13 mouse cellular contexts compared by ENCODE assay signal in the genomic region with DNA sequence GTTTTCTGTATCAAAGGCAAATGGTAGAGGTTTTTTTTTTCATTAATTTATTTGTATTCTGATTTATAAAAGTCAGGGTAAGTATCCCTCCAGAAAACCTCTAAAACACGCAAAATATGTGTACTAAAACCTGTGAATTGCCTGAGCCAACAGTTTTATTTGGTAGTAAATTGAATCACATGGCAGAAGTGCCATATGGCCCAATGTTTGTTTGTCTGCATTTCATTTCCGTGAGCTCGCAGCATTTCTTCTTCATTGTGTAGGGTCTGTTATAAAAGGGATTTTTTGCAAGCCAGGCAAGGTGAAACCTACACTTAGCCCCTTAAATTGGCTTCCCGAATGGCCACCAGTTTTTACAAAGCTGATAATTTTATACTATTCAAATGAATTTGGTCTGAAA.
"Had no signal": no experiment of that assay in that cellular context is flagged by ENCODE, and none has a peak within 500 bp of the region (broad histone marks: within the 10 kb centered on the region; RNA-seq: fewer than 3 reads in every experiment).

No protein-coding gene starts in this region.

- H3K4me3 ChIP-seq: left cerebral cortex, adult 2 months; limb, embryonic 10.5 days; liver, embryonic 12.5 days; lung, embryonic 15.5 days; myocyte; neural tube, embryonic 15.5 days had no signal

- H3K27ac ChIP-seq: left cerebral cortex, adult 2 months; limb, embryonic 10.5 days; liver, embryonic 12.5 days; lung, embryonic 15.5 days; neural tube, embryonic 15.5 days had no signal

- ATAC-seq: liver, embryonic 12.5 days had no signal

- H3K36me3 ChIP-seq: limb, embryonic 10.5 days; liver, embryonic 12.5 days; lung, embryonic 15.5 days; neural tube, embryonic 15.5 days had no signal

- H3K4me2 ChIP-seq: liver, embryonic 12.5 days; lung, embryonic 15.5 days; neural tube, embryonic 15.5 days had no signal

- H3K4me1 ChIP-seq: limb, embryonic 10.5 days; liver, embryonic 12.5 days; lung, embryonic 15.5 days; neural tube, embryonic 15.5 days had no signal

- DNase-seq: kidney, postnatal 10 days; kidney, postnatal 4 days; lung, postnatal 14 days; midbrain, embryonic 14.5 days; right cerebral cortex, adult 18-20 months; right cerebral cortex, postnatal 25 days; thymus, postnatal 4 days had no signal

- H3K27me3 ChIP-seq: liver, embryonic 12.5 days; lung, embryonic 15.5 days; neural tube, embryonic 15.5 days had no signal

- H3K9ac ChIP-seq: liver, embryonic 12.5 days; lung, embryonic 15.5 days; neural tube, embryonic 15.5 days had no signal

- H3K9me3 ChIP-seq: limb, embryonic 10.5 days; liver, embryonic 12.5 days; lung, embryonic 15.5 days; neural tube, embryonic 15.5 days had no signal
